Mouse (Mus musculus): ENCODE results near the gene Phlpp1. TPM values are rescaled to one million over a fixed set of nuclear protein-coding genes. Genes with fewer than 3 reads are reported as not detected.

Phlpp1 gene
- polyA plus RNA-seq, 1 experiment: 26.8 TPM

DNA sequence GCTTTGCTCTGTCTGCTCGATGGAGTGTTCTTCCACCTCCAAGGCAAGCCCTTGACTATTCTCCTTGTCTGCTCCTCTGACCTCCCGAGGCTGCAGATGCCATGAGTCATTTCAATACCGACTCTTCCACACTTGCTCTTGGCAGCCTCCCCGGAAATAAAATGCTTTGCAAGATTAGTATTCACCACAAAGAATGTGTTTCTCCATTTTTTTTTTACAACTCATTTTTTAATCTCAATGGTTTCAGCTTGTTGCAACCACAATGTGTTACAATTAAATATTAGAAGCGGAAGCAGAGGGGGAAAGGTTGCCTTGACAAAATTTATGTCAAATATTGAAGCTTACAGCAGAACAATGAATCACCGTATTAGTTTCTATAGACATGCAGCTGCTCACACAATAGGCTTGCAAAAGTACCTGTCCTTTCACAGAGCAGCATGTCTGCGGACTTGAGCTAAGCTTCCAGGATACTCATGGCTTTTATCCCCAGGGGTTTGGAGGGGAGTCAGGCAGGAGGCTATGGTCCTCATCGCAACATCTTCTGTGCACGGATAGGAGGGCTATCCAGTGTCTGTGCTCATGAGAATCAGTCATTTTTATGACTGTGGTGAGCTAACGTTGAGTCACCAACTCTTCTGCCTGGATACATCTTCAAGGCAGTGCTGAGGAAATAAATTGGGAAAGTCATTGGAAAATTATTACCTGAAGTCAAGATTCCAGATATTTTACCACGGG, 229.5 kb downstream of the Phlpp1 start:
- WGBS: 44% methylated on average over 11 of the region's 11 CpGs
- Histone ChIP-seq H3K4me3 (replicated peaks; ENCODE audit: extremely low read depth, low read depth, low read length) (no peak overlapping the region), H3K4me1 (ENCODE audit: control insufficient read depth, insufficient read depth, low read length) (no peaks in the 10 kb centered on the region)
- no peak for DNase-seq
- TF ChIP-seq POLR2A (IDR thresholded peaks at IDR 0.05; ENCODE audit: borderline replicate concordance, extremely low read depth, low read depth, low read length) (no peak), CTCF (IDR thresholded peaks at IDR 0.05; ENCODE audit: insufficient read depth, low read length) (no peak)

DNA sequence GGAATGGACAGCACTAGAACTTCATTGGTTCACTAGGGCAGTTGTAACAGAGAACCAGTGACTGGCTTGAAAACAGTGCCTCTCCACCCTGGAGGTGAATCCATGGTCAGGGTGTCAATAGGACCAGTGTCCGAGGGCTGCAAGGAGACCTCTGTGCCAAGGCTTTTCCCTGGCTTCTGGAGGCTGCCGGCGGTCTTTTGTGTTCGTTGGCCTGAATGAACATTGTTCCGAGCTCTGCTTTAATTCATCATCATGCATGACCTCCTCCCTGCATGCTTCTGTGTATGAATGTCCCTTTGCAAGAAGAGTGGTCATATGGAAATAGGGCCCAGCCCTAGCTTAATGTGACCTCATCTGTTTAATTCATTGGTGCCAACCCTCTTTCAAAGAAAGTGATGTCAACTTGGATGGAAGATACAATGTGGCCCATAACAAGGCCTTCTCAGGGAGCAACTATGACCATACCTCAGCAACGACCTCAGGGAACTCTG, 231.5 kb downstream of the Phlpp1 start:
- TF ChIP-seq CTCF (IDR thresholded peaks at IDR 0.05; ENCODE audit: insufficient read depth, low read length) (no peak), POLR2A (IDR thresholded peaks at IDR 0.05; ENCODE audit: borderline replicate concordance, extremely low read depth, low read depth, low read length) (no peak)
- Histone ChIP-seq H3K4me1 (ENCODE audit: control insufficient read depth, insufficient read depth, low read length) (peaks cover 3% of the 10 kb centered on the region; the same call in 1 of the 2 replicates), H3K4me3 (replicated peaks; ENCODE audit: extremely low read depth, low read depth, low read length) (no peak overlapping the region)
- 75% methylated on average over 6 of the region's 6 CpGs for WGBS
- DNase-seq: no peak

DNA sequence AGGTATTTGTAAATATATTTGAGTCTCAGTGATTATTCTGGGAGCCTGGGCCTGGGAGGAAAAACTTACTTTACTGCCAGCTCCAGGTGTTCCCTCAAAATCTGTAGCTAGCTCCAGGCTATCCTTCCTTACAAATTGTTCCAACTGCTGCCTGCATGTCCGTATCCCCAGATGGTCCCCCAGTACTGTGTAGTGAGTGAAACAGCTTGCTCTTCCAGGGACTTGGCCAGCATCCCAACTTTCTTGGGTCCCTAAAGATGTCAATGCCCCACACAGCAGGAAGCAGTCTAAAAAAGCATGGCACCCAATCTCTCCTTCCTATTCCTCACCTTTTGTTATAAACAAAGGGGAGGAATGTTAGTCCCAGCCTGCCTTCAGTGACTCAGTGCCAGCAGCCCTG, 235.3 kb downstream of the Phlpp1 start:
- no peak for DNase-seq
- Histone ChIP-seq H3K4me3 (replicated peaks; ENCODE audit: extremely low read depth, low read depth, low read length) (no peak overlapping the region), H3K4me1 (ENCODE audit: control insufficient read depth, insufficient read depth, low read length) (peaks cover 3% of the 10 kb centered on the region; the same call in 1 of the 2 replicates)
- WGBS: 61% methylated on average over 1 of the region's 1 CpGs
- TF ChIP-seq POLR2A (IDR thresholded peaks at IDR 0.05; ENCODE audit: borderline replicate concordance, extremely low read depth, low read depth, low read length) (no peak), CTCF (IDR thresholded peaks at IDR 0.05; ENCODE audit: insufficient read depth, low read length) (no peak)

DNA sequence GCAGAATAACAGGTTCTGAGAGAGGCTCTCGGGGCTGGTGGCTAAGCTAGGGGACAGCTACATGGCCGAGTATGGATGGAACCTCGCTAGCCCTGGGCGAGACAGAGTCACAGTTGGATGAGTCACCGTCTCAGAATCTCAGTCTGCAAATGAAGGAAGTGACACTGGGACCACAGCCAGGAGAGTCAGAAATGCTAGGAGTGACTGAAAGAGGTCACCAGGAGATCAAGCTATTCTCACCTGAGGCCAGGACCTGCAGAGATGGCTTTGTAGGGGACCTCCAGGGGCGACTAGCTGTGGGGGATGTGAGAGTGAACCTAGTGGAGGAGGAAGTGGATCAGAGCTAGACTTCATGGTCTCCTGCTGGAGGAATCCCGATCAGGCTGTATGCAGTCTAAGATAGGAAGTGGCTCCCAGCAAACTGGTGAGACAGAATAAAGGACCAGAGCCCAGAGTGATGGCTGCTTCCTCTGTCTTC, 236.4 kb downstream of the Phlpp1 start:
- DNase-seq: peak; percentile 40
- Histone ChIP-seq H3K4me1 (ENCODE audit: control insufficient read depth, insufficient read depth, low read length) (peaks cover 3% of the 10 kb centered on the region; the same call in 1 of the 2 replicates), H3K4me3 (replicated peaks; ENCODE audit: extremely low read depth, low read depth, low read length) (no peak overlapping the region)
- TF ChIP-seq POLR2A (IDR thresholded peaks at IDR 0.05; ENCODE audit: borderline replicate concordance, extremely low read depth, low read depth, low read length) (no peak), CTCF (IDR thresholded peaks at IDR 0.05; ENCODE audit: insufficient read depth, low read length) (no peak)
- 15% methylated on average over 7 of the region's 7 CpGs for WGBS

DNA sequence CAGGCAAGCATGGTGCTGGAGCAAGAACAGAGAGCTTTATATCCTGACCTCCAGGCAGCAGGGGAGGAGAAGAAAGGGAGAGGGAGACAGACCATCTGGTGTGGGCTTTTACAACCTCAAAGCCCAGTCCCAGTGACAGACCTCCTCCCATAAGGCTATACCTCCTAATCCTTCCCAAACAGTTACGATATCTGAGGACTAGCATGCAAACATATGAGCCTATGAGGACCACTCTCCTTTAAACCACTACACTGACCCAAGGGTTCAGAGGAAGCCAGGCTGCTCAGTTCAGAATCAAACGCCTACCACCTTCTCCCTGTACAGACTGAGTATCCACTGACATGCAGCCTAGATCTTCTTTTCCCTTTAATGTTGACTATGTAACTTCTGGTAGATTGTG, 239.3 kb downstream of the Phlpp1 start:
- no peak for DNase-seq
- no peak for TF ChIP-seq POLR2A (IDR thresholded peaks at IDR 0.05; ENCODE audit: borderline replicate concordance, extremely low read depth, low read depth, low read length)
- TF ChIP-seq CTCF (IDR thresholded peaks at IDR 0.05; ENCODE audit: insufficient read depth, low read length): no peak
- H3K4me3 ChIP-seq (replicated peaks; ENCODE audit: extremely low read depth, low read depth, low read length): no peak overlapping the region
- WGBS: 75% methylated on average over 2 of the region's 2 CpGs
- H3K4me1 ChIP-seq (ENCODE audit: control insufficient read depth, insufficient read depth, low read length): peaks cover 3% of the 10 kb centered on the region; the same call in 1 of the 2 replicates

DNA sequence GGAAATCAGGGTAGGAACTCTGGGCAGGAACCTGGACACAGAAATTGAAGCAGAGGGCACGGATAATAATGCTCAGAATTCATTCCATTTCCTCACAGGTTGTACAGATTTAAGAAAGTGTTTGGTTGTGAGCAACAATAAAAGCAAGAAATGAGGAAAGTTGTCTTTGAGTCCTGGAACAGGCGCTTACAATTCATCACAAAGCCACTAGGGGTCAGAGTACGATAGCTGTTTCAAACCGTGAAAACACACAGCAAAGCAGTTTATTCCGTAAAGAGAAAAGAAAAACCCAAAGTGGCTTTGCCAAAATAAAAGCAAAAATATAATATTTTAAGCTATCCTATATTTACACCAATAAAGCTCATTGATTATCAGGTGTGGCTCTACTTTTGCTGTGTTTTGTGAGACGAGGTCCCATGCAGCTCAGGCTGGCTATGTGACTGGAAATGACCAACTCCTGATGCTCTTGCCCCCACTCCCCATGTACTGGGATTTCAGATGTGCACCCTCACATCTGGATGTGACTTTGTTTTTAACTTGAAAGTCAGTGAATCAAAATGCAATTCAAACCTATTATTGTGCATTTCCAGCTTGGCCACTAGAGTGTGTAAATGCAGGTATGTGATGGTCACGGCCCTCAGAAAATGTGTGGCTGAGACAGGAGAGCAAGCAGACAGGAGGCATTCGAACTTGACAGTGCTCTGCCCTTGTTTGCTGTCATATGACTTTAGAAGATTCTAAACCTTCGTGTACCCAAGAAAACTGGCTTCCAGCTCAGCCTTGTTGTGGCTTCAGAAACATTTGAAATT, 253.8 kb downstream of the Phlpp1 start:
- WGBS: 28% methylated on average over 9 of the region's 9 CpGs
- no peak for DNase-seq
- no peak for TF ChIP-seq POLR2A (IDR thresholded peaks at IDR 0.05; ENCODE audit: borderline replicate concordance, extremely low read depth, low read depth, low read length)
- TF ChIP-seq CTCF (IDR thresholded peaks at IDR 0.05; ENCODE audit: insufficient read depth, low read length): peak; percentile 8; the same call in 1 of the 2 replicates
- Histone ChIP-seq H3K4me1 (ENCODE audit: control insufficient read depth, insufficient read depth, low read length) (no peaks in the 10 kb centered on the region), H3K4me3 (replicated peaks; ENCODE audit: extremely low read depth, low read depth, low read length) (no peak overlapping the region)

DNA sequence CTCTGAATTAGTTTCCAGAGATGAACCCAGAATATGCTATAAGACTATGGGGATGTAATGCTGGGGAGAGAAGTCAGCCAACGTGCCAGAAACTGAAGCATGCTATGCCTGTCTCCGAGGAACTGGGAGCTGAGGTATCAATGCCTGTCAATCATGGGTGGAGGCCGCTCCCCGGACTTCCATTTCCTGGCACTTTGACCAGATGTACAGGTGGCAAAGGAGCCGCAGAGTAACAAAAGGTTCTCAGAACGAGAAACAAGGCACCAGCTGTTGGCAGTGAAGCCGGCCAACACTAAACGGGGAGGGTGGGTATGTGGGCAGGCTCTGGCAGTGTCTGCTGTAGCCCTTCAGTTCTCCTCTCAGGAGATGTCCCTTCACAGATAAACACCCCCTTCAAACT, 256.6 kb downstream of the Phlpp1 start:
- TF ChIP-seq CTCF (IDR thresholded peaks at IDR 0.05; ENCODE audit: insufficient read depth, low read length) (no peak), POLR2A (IDR thresholded peaks at IDR 0.05; ENCODE audit: borderline replicate concordance, extremely low read depth, low read depth, low read length) (no peak)
- Histone ChIP-seq H3K4me1 (ENCODE audit: control insufficient read depth, insufficient read depth, low read length) (no peaks in the 10 kb centered on the region), H3K4me3 (replicated peaks; ENCODE audit: extremely low read depth, low read depth, low read length) (no peak overlapping the region)
- DNase-seq: no peak
- WGBS: 39% methylated on average over 8 of the region's 8 CpGs

DNA sequence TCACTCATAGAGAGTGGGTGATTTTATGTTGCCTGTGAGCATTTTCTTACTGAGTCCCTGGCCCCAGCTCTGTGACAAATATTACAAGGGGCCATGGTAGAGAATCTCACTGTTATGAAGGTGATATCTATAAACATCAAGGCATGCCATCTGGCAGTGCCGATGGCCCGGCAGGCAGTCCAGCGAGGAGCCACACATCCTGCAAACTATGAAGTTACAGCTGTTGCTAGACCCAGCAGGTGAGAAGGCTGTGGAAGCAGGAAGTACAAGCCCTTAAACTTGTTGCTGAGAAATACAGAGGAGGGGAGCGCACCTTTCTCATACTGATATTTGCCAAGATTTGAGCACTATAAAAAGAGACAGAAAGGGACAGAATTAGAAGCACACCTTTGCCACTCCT, 257.0 kb downstream of the Phlpp1 start:
- Histone ChIP-seq H3K4me3 (replicated peaks; ENCODE audit: extremely low read depth, low read depth, low read length) (no peak overlapping the region), H3K4me1 (ENCODE audit: control insufficient read depth, insufficient read depth, low read length) (no peaks in the 10 kb centered on the region)
- DNase-seq: no peak
- TF ChIP-seq CTCF (IDR thresholded peaks at IDR 0.05; ENCODE audit: insufficient read depth, low read length) (no peak), POLR2A (IDR thresholded peaks at IDR 0.05; ENCODE audit: borderline replicate concordance, extremely low read depth, low read depth, low read length) (no peak)
- WGBS: 59% methylated on average over 4 of the region's 4 CpGs

DNA sequence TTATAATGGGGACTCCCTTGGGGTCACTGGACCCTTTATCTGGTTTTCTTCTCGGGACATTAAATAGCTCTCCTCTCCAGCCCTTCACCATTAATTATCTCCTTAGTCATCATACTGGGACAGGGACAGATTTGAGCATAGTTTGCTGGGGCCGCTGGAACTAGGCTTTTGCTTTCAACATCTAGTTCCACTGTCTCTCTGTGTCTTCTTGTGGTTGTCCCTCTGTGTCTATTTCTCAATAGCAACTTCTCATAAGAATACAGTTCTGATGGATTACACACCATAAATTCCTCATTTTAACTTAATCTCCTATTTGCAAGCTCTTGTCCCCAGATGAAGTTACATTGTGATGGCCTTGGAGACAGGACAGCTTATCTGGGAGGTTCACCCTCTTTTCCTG, 262.0 kb downstream of the Phlpp1 start:
- TF ChIP-seq POLR2A (IDR thresholded peaks at IDR 0.05; ENCODE audit: borderline replicate concordance, extremely low read depth, low read depth, low read length): no peak
- no peak for TF ChIP-seq CTCF (IDR thresholded peaks at IDR 0.05; ENCODE audit: insufficient read depth, low read length)
- no peak for DNase-seq
- H3K4me3 ChIP-seq (replicated peaks; ENCODE audit: extremely low read depth, low read depth, low read length): no peak overlapping the region
- no peaks in the 10 kb centered on the region for H3K4me1 ChIP-seq (ENCODE audit: control insufficient read depth, insufficient read depth, low read length)
- 65% methylated on average over 2 of the region's 2 CpGs for WGBS

Other genes with a start within 250 kb of the Phlpp1 start
- 13.6 TPM in 2 replicates for gene Zcchc2, start 181.3 kb upstream of the Phlpp1 start, polyA plus RNA-seq (2012; rRNA removed)

Measured in lung, adult 2 months (tissue).